Mouse (Mus musculus) embryonic facial prominence, embryonic 15.5 days (tissue): ENCODE measurements around the gene Dock1. TPM values are rescaled to one million over a fixed set of nuclear protein-coding genes. Genes with fewer than 3 reads are reported as not detected.

ENCODE experiments used
- ATAC-seq: fragments of 200-750 bp; cut with Nextera tagmentation; 2 replicates; pipeline ENCODE4 v1.8.0; 2017; ENCODE audit warnings: low read depth, moderate TSS enrichment; ENCODE audit not compliant: insufficient number of reproducible peaks, low FRiP score, low TSS enrichment
- H3K27ac ChIP-seq: fragments of 300-500 bp; sonication (generic); replicated peaks from 2 replicates; pipeline ENCODE4 v1.5.1; 2015; ENCODE audit warnings: mild to moderate bottlenecking, inconsistent platforms
- H3K27me3 ChIP-seq: fragments of 300-500 bp; sonication (generic); 2 replicates; pipeline ENCODE4 v1.6.1; 2015; ENCODE audit warnings: inconsistent platforms
- H3K36me3 ChIP-seq: fragments of 300-500 bp; sonication (generic); 2 replicates; pipeline ENCODE4 v1.6.1; 2015; ENCODE audit warnings: mild to moderate bottlenecking, inconsistent platforms
- H3K4me1 ChIP-seq: fragments of 300-500 bp; sonication (generic); 2 replicates; pipeline ENCODE4 v1.6.1; 2015; ENCODE audit warnings: inconsistent platforms
- H3K4me2 ChIP-seq: fragments of 300-500 bp; sonication (generic); replicated peaks from 2 replicates; pipeline ENCODE4 v1.6.1; 2015; ENCODE audit warnings: mild to moderate bottlenecking, inconsistent platforms
- H3K4me3 ChIP-seq: fragments of 300-500 bp; sonication (generic); replicated peaks from 2 replicates; pipeline ENCODE4 v1.5.1; 2015; ENCODE audit warnings: mild to moderate bottlenecking, inconsistent platforms
- H3K9ac ChIP-seq: fragments of 300-500 bp; sonication (generic); 2 replicates; pipeline ENCODE4 v1.6.1; 2015; ENCODE audit warnings: inconsistent platforms
- H3K9me3 ChIP-seq: fragments of 300-500 bp; sonication (generic); replicated peaks from 2 replicates; pipeline ENCODE4 v1.6.1; 2016; ENCODE audit warnings: inconsistent platforms
- WGBS: fragments of 180-500 bp; shearing (Covaris S2); methylation state at CpG from one replicate; pipeline ENCODE4 v1.1.7; 2015; 5-methylcytosine and 5-hydroxymethylcytosine counted together
- polyA plus RNA-seq: library from polyadenylated mRNA; unstranded; fragments of >200 nt; fragmentation: Nextera tagmentation; extraction: Ambion mirVana; gene quantifications from 2 replicates; pipeline ENCODE4 v1.2.1, GENCODE M21; 2015

Dock1 gene
- polyA plus RNA-seq, 1 experiment from 2014 or later: 33.8 TPM

GRCm38 (mm10) chr7:134842751-134843150 lies 172.3 kb downstream of the Dock1 start:
- no peaks in the 10 kb centered on the region for H3K27me3 ChIP-seq
- no peaks in the 10 kb centered on the region for H3K36me3 ChIP-seq
- no peaks in the 10 kb centered on the region for H3K9me3 ChIP-seq
- no peak overlapping the region for H3K27ac ChIP-seq
- no peaks in the 10 kb centered on the region for H3K4me1 ChIP-seq
- ATAC-seq: no peak
- no peak overlapping the region for H3K4me2 ChIP-seq
- H3K4me3 ChIP-seq: no peak overlapping the region
- 85% methylated on average over 4 of the region's 4 CpGs for WGBS
- H3K9ac ChIP-seq: no peak overlapping the region

DNA sequence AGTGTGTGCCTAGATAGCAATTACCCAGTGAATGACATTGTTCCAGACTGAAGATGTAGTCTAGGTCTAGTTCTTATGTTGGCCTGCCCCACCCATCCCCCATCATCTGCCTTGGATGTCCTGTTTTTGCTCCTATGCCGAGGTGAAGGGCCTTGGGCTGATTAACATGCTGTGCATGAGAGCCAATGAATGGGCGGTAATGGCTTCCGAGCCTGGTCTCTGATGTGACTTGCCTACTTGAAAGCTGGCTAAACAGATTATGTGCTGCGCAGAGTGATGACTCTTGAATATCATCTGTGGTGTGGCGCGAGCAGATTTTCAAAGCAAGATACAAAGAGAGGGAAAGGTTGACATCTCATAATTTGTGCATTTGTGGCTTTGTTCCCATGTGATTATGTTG lies 191.5 kb downstream of the Dock1 start:
- Histone ChIP-seq H3K9me3 (no peaks in the 10 kb centered on the region), H3K4me3 (no peak overlapping the region), H3K27me3 (no peaks in the 10 kb centered on the region), H3K27ac (no peak overlapping the region), H3K4me1 (no peaks in the 10 kb centered on the region), H3K9ac (no peak overlapping the region), H3K4me2 (no peak overlapping the region), H3K36me3 (no peaks in the 10 kb centered on the region)
- 77% methylated on average over 6 of the region's 6 CpGs for WGBS
- ATAC-seq: no peak

DNA sequence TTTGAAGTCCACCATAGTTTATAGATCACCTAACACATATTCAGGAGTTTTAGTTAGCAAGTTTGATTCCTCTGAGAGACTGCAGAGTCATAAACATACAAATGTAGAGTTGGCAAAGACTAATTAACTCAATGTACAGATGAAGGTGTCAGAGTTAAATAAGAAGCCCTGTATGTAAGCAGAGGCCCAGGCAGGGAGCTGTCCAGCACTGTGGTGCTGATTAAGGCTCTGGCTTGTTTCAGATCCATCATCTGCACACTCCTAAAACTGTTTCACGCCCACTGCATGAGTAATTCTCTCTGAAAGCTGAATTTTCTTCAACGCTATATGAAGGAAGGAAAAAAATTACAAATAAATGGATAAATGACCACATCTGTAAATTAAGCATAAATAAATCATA lies 193.7 kb downstream of the Dock1 start:
- no peaks in the 10 kb centered on the region for H3K9me3 ChIP-seq
- no peaks in the 10 kb centered on the region for H3K27me3 ChIP-seq
- no peak overlapping the region for H3K27ac ChIP-seq
- H3K4me3 ChIP-seq: no peak overlapping the region
- H3K4me1 ChIP-seq: no peaks in the 10 kb centered on the region
- H3K36me3 ChIP-seq: no peaks in the 10 kb centered on the region
- 72% methylated on average over 2 of the region's 2 CpGs for WGBS
- ATAC-seq: no peak
- H3K4me2 ChIP-seq: no peak overlapping the region
- H3K9ac ChIP-seq: no peak overlapping the region

DNA sequence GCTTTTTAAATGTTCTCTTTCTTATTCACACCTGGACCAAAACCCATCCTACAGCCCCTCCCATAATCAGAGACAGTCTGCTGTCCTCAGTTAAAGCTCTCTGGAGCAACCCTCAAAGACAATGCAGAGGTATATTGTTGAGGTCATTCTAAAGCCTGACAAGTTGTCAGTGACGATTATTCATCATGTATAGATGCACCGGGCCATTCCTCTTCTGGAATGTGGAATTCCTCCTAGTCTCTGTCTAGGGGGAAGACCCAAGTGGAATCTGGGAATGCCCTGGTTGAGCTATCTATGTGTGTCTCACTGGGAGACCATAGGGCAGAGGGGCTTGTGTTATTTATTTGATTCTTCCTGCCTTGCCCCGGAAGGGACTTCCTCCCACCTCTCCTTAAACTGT lies 202.1 kb downstream of the Dock1 start:
- no peak for ATAC-seq
- no peak overlapping the region for H3K4me3 ChIP-seq
- H3K36me3 ChIP-seq: peaks cover 23% of the 10 kb centered on the region; the same call in 1 of the 2 replicates
- H3K9ac ChIP-seq: no peak overlapping the region
- H3K27me3 ChIP-seq: no peaks in the 10 kb centered on the region
- H3K4me2 ChIP-seq: no peak overlapping the region
- 79% methylated on average over 3 of the region's 3 CpGs for WGBS
- H3K4me1 ChIP-seq: no peaks in the 10 kb centered on the region
- H3K27ac ChIP-seq: no peak overlapping the region
- no peaks in the 10 kb centered on the region for H3K9me3 ChIP-seq

- peaks cover 23% of the 10 kb centered on the region; the same call in 1 of the 2 replicates for H3K36me3 ChIP-seq
- no peak overlapping the region for H3K4me2 ChIP-seq
- H3K9me3 ChIP-seq: no peaks in the 10 kb centered on the region
- H3K9ac ChIP-seq: no peak overlapping the region
- WGBS: 90% methylated on average over 7 of the region's 7 CpGs
- H3K27ac ChIP-seq: no peak overlapping the region
- H3K4me1 ChIP-seq: no peaks in the 10 kb centered on the region
- H3K27me3 ChIP-seq: no peaks in the 10 kb centered on the region
- ATAC-seq: no peak
- H3K4me3 ChIP-seq: no peak overlapping the region
Measured at GRCm38 (mm10) chr7:134872981-134873380, 202.5 kb downstream of the Dock1 start.

DNA sequence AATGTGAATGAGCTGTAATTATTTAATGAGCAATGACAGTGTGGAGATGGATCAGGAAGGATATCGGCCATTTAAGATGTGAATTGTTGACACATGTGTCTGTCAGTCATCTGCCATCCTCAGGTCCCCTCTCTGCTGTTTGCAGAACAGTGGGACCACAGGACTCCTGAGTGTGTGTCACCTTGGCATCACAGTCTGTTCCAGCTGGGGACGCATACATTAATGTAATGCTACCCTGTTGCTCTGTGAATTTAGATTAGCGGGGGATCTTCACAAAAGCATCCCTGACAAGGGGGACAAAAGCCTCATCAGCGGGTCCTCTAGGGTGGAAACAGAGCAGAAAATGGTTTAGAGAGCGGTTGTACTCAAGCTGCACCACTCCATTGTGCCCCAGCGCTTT lies 208.5 kb downstream of the Dock1 start:
- ATAC-seq: no peak
- Histone ChIP-seq H3K36me3 (peaks cover 23% of the 10 kb centered on the region; the same call in 1 of the 2 replicates), H3K9me3 (no peaks in the 10 kb centered on the region), H3K27ac (no peak overlapping the region), H3K4me3 (no peak overlapping the region), H3K9ac (no peak overlapping the region), H3K27me3 (no peaks in the 10 kb centered on the region), H3K4me1 (no peaks in the 10 kb centered on the region), H3K4me2 (no peak overlapping the region)
- WGBS: 74% methylated on average over 6 of the region's 6 CpGs

GRCm38 (mm10) chr7:134880431-134880830 lies 210.0 kb downstream of the Dock1 start:
- H3K9me3 ChIP-seq: no peaks in the 10 kb centered on the region
- no peaks in the 10 kb centered on the region for H3K4me1 ChIP-seq
- no peak overlapping the region for H3K4me2 ChIP-seq
- H3K4me3 ChIP-seq: no peak overlapping the region
- H3K36me3 ChIP-seq: peaks cover 18% of the 10 kb centered on the region; the same call in 1 of the 2 replicates
- WGBS: 71% methylated on average over 6 of the region's 6 CpGs
- no peak for ATAC-seq
- H3K9ac ChIP-seq: no peak overlapping the region
- H3K27ac ChIP-seq: no peak overlapping the region
- no peaks in the 10 kb centered on the region for H3K27me3 ChIP-seq

DNA sequence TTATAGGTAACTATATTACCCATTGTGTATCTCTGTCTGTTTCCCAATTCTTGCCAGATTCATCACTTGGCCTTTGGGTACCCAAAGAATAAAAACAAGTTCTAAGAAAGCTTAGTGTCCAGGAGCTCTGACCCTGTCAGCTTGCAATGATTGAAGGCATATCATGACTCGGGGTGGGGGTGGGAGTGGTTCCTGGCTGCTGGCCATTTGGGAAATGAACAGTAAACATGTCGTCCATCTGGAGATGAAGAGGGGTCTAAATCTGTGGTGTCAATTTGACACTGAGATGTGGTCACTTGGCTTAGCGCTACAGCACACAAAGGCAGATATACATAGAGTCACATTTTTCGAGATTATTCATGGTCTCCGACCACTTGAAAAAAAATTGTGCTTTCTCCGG lies 213.1 kb downstream of the Dock1 start:
- Histone ChIP-seq H3K27ac (no peak overlapping the region), H3K9ac (no peak overlapping the region), H3K9me3 (no peaks in the 10 kb centered on the region), H3K4me2 (no peak overlapping the region), H3K36me3 (no peaks in the 10 kb centered on the region), H3K27me3 (no peaks in the 10 kb centered on the region), H3K4me1 (no peaks in the 10 kb centered on the region), H3K4me3 (no peak overlapping the region)
- WGBS: 68% methylated on average over 6 of the region's 6 CpGs
- ATAC-seq: no peak

DNA sequence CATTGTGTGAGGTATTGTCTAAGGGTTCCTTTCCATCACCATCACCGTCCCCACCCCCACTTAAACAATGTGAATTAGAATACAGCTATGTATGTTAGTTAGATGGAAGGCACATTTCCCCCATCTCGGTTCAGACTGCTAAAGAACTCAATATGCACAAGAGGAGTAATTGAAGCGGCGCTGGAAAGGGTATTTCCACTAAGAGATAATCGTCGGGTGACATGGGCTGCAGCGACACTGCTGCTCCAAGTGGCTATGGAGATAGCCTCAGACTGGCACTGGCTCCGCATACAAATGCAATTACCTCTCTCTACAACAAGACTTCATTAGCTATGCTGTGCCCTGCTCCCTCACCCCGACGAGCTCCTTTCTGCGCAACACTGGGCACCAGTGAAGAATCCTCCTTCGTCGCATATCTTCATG lies 222.0 kb downstream of the Dock1 start:
- no peak overlapping the region for H3K4me2 ChIP-seq
- H3K9ac ChIP-seq: no peak overlapping the region
- H3K9me3 ChIP-seq: no peaks in the 10 kb centered on the region
- H3K4me3 ChIP-seq: no peak overlapping the region
- WGBS: 94% methylated on average over 13 of the region's 13 CpGs
- H3K27me3 ChIP-seq: no peaks in the 10 kb centered on the region
- no peak overlapping the region for H3K27ac ChIP-seq
- no peaks in the 10 kb centered on the region; the same call in 1 of the 2 replicates for H3K36me3 ChIP-seq
- ATAC-seq: no peak
- no peaks in the 10 kb centered on the region for H3K4me1 ChIP-seq

GRCm38 (mm10) chr7:134892972-134893371 lies 222.5 kb downstream of the Dock1 start:
- H3K27ac ChIP-seq: no peak overlapping the region
- H3K9me3 ChIP-seq: no peaks in the 10 kb centered on the region
- no peak overlapping the region for H3K4me3 ChIP-seq
- no peaks in the 10 kb centered on the region for H3K27me3 ChIP-seq
- H3K9ac ChIP-seq: no peak overlapping the region
- ATAC-seq: no peak
- H3K4me2 ChIP-seq: no peak overlapping the region
- WGBS: 92% methylated on average over 4 of the region's 4 CpGs
- peaks cover 2% of the 10 kb centered on the region; the same call in 1 of the 2 replicates for H3K36me3 ChIP-seq
- no peaks in the 10 kb centered on the region for H3K4me1 ChIP-seq

DNA sequence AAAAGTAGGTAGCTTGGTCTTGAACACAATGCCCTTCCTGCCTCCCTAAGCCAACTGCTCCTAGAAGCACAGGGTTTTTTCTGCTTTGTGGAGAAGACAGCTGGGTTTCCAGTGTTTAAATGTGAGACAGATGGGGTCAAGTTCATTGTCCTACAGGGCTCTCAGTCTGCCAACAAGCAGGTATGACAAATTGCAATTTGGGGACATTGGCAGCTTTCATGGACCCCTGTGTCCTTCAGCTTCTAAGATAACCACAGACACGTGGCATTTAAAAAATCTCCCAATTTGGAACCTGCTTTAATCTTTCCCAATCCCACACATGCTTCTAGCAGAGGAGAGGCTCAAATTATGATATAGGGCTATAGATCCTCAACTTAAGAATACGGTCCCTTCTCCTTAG lies 224.2 kb downstream of the Dock1 start:
- Histone ChIP-seq H3K36me3 (peaks cover 3% of the 10 kb centered on the region; the same call in 1 of the 2 replicates), H3K4me1 (no peaks in the 10 kb centered on the region), H3K9me3 (no peaks in the 10 kb centered on the region), H3K4me3 (no peak overlapping the region), H3K27ac (no peak overlapping the region), H3K4me2 (no peak overlapping the region), H3K27me3 (no peaks in the 10 kb centered on the region), H3K9ac (no peak overlapping the region)
- WGBS: 62% methylated on average over 2 of the region's 2 CpGs
- no peak for ATAC-seq

DNA sequence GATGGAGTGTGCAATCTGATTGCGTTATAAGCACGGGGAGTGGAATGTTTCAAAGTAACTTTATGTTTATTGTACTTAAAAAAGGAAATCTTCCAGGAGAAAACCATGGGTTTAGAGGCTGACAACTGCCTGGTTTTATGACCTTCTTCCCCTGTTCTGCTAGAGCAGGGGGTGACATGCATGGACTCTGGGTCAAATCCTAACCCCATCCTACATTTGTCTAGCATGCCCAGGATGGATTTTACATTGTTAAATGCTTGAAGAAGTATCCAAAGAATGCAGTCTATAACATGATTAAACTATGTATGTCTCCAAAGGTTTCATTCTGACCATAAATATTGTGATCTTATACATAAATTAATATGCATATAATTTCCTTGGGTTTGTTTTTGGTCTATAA lies 229.0 kb downstream of the Dock1 start:
- Histone ChIP-seq H3K9me3 (no peaks in the 10 kb centered on the region), H3K9ac (no peak overlapping the region), H3K4me2 (no peak overlapping the region), H3K4me3 (no peak overlapping the region), H3K4me1 (no peaks in the 10 kb centered on the region), H3K27me3 (no peaks in the 10 kb centered on the region), H3K36me3 (0 out of 2 replicates have a peak, but pooled peaks cover 3% of the 10 kb centered on the region), H3K27ac (no peak overlapping the region)
- WGBS: 86% methylated on average over 2 of the region's 2 CpGs
- no peak for ATAC-seq
